Mouse (Mus musculus) neural tube, embryonic 13.5 days (tissue): ENCODE data around the gene St3gal4. TPM values are rescaled to one million over a fixed set of nuclear protein-coding genes. Genes with fewer than 3 reads are reported as not detected.

ENCODE experiments used
- ATAC-seq: fragments of 200-750 bp; cut with Nextera tagmentation; 2 replicates; pipeline ENCODE4 v1.8.0; 2017; ENCODE audit warnings: low read depth, mild to moderate bottlenecking, moderate TSS enrichment, moderate library complexity
- H3K27ac ChIP-seq: fragments of 300-500 bp; sonication (generic); replicated peaks from 2 replicates; pipeline ENCODE4 v1.5.1; 2015; ENCODE audit warnings: moderate library complexity, mild to moderate bottlenecking, inconsistent platforms
- H3K27me3 ChIP-seq: fragments of 300-500 bp; sonication (generic); 2 replicates; pipeline ENCODE4 v1.6.1; 2015; ENCODE audit warnings: mild to moderate bottlenecking, inconsistent platforms
- H3K36me3 ChIP-seq: fragments of 300-500 bp; sonication (generic); 2 replicates; pipeline ENCODE4 v1.6.1; 2015; ENCODE audit warnings: mild to moderate bottlenecking, inconsistent platforms
- H3K4me1 ChIP-seq: fragments of 300-500 bp; sonication (generic); replicated peaks from 2 replicates; pipeline ENCODE4 v1.6.1; 2015; ENCODE audit warnings: inconsistent platforms
- H3K4me2 ChIP-seq: fragments of 300-500 bp; sonication (generic); 2 replicates; pipeline ENCODE4 v1.6.1; 2015; ENCODE audit warnings: inconsistent platforms, mild to moderate bottlenecking, moderate library complexity
- H3K4me3 ChIP-seq: fragments of 300-500 bp; sonication (generic); 2 replicates; pipeline ENCODE4 v1.5.1; 2015; ENCODE audit warnings: mild to moderate bottlenecking, inconsistent platforms
- H3K9ac ChIP-seq: fragments of 300-500 bp; sonication (generic); 2 replicates; pipeline ENCODE4 v1.6.1; 2015; ENCODE audit warnings: moderate library complexity, mild to moderate bottlenecking, inconsistent platforms
- H3K9me3 ChIP-seq: fragments of 300-500 bp; sonication (generic); 2 replicates; pipeline ENCODE4 v1.6.1; 2016; ENCODE audit warnings: inconsistent platforms
- WGBS: fragments of 180-500 bp; shearing (Covaris S2); methylation state at CpG from one replicate; pipeline ENCODE4 v1.1.7; 2015; 5-methylcytosine and 5-hydroxymethylcytosine counted together
- polyA plus RNA-seq: library from polyadenylated mRNA; unstranded; fragments of >200 nt; fragmentation: Nextera tagmentation; extraction: Ambion mirVana; gene quantifications from 2 replicates; pipeline ENCODE4 v1.2.1, GENCODE M21; 2015

The St3gal4 gene
- polyA plus RNA-seq, 1 experiment from 2014 or later: 7.6 TPM

DNA sequence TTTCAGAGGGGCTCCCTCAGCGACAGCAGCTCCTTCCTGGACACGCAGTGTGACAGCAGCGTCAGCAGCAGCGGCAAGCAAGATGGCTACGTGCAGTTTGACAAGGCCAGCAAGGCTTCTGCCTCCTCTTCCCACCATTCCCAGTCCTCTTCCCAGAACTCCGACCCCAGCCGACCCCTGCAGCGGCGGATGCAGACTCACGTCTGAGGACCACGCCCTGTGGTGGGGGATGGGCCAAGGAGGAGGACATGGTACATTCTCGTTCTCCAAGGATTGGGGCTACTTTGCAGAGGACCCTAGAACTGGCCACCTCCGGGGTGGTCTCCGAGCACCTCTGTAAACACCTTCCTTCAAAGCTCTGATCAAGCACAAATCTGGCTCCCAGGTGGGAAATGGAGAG, 84.0 kb downstream of the St3gal4 start:
- H3K4me2 ChIP-seq: no peak overlapping the region
- 0 out of 2 replicates have a peak, but pooled peaks cover 3% of the 10 kb centered on the region for H3K9me3 ChIP-seq
- no peaks in the 10 kb centered on the region; the same call in 1 of the 2 replicates for H3K4me1 ChIP-seq
- no peak overlapping the region for H3K27ac ChIP-seq
- no peak overlapping the region for H3K9ac ChIP-seq
- ATAC-seq: no peak
- H3K4me3 ChIP-seq: no peak overlapping the region
- 62% methylated on average over 14 of the region's 14 CpGs for WGBS
- no peaks in the 10 kb centered on the region for H3K36me3 ChIP-seq
- no peaks in the 10 kb centered on the region for H3K27me3 ChIP-seq

DNA sequence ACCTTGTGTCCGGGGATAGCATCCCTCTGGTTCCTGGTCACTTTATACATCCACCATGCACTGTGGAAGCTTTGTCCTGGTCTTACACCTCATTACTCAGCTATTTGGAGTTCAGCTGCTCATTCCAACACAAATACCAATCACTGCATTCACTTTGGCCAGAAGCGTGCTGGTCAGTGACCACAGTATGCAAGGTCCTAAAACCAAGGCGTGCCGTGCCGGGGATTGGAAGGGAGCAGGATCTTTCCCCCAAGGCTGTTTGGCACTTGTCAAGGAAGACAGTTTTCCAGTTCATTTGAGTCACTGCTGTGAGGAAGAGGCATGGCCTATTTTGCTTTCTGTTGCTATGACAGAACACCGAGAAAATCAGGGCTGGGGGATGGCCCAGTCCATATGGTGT, 86.6 kb downstream of the St3gal4 start:
- H3K9me3 ChIP-seq: 0 out of 2 replicates have a peak, but pooled peaks cover 2% of the 10 kb centered on the region
- no peaks in the 10 kb centered on the region for H3K27me3 ChIP-seq
- H3K9ac ChIP-seq: no peak overlapping the region
- 55% methylated on average over 6 of the region's 6 CpGs for WGBS
- no peak for ATAC-seq
- H3K4me3 ChIP-seq: no peak overlapping the region
- no peaks in the 10 kb centered on the region; the same call in 1 of the 2 replicates for H3K4me1 ChIP-seq
- no peak overlapping the region for H3K27ac ChIP-seq
- 0 out of 2 replicates have a peak, but pooled peaks cover 3% of the 10 kb centered on the region for H3K36me3 ChIP-seq
- no peak overlapping the region for H3K4me2 ChIP-seq

DNA sequence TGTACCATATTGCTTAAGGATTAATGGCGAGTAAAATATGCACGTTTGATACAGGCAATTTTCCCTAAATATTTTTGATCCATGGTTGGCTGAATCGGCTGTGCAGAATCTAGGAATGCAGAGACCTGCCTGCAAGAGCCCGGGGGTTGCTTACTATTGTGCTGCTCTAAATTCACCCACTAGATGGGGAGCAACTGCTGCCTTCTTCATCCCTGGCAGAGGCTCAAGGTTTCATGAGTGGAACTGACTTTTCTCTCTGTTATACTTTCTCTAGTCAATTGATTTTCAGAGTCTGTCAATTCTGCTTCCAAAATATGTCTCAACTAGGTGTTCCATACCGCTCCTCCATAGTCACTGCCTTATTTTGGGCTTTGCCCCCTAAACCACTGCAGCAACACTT, 88.2 kb downstream of the St3gal4 start:
- 0 out of 2 replicates have a peak, but pooled peaks cover 3% of the 10 kb centered on the region for H3K36me3 ChIP-seq
- no peak for ATAC-seq
- H3K4me3 ChIP-seq: no peak overlapping the region
- WGBS: 86% methylated on average over 5 of the region's 5 CpGs
- no peak overlapping the region for H3K27ac ChIP-seq
- H3K4me2 ChIP-seq: no peak overlapping the region
- no peak overlapping the region for H3K9ac ChIP-seq
- H3K27me3 ChIP-seq: 0 out of 2 replicates have a peak, but pooled peaks cover 3% of the 10 kb centered on the region
- no peaks in the 10 kb centered on the region; the same call in 1 of the 2 replicates for H3K4me1 ChIP-seq
- no peaks in the 10 kb centered on the region for H3K9me3 ChIP-seq

DNA sequence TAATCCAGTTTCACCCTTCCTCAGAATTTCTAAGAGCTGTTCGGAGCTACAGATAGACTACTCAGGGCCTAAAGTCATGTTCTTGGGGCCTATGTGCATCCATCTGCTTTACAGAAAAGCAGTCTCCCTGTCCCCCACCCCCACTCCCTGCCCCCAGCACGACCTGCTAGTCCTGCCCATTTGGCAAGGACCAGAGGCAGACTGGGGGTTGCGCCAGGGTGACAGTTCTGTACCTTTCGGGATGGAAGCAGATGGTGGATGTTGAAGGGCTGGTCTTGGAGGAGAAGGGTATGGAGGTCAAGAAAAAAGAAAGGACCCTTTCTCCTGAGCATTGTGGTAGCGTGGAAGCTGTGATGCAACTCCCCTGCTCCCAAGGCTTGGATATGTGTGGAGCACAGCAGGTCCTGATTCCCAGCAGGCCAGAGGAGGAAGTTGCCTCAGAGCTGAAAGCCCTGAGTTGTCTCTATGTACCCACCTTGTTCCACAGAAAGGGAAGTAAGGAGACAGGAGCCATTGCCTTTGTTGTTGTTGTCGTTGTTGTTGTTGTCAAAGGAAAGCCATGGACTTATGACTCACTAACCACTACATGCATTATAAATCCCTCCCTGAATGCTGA, 91.6 kb downstream of the St3gal4 start:
- Histone ChIP-seq H3K36me3 (0 out of 2 replicates have a peak, but pooled peaks cover 3% of the 10 kb centered on the region), H3K4me3 (no peak overlapping the region), H3K4me1 (peaks cover 13% of the 10 kb centered on the region), H3K9ac (no peak overlapping the region), H3K4me2 (no peak overlapping the region), H3K27ac (no peak overlapping the region), H3K9me3 (no peaks in the 10 kb centered on the region), H3K27me3 (peaks cover 17% of the 10 kb centered on the region; the same call in 1 of the 2 replicates)
- no peak for ATAC-seq
- 79% methylated on average over 6 of the region's 6 CpGs for WGBS

DNA sequence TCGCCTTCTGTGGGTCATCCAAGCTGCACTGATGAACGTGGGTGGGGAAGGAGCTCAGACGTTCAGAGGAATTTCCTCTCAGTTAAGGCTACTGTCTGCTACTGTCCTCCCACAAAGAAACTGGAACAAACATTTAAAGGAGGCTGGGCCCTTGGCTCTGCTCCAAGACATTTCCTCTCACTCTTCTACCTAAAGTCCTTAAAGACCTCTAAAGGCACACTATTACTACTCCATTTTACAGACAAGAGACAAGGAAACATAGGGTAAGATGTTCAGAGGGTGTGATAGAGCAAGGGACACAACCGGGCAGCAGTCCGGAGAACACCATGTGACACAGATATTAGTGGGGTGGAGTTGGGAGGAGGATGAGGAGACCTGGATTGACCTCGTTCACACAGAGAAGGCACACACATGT, 92.2 kb downstream of the St3gal4 start:
- H3K36me3 ChIP-seq: 0 out of 2 replicates have a peak, but pooled peaks cover 3% of the 10 kb centered on the region
- no peak overlapping the region for H3K4me3 ChIP-seq
- H3K9ac ChIP-seq: no peak overlapping the region
- H3K4me2 ChIP-seq: no peak overlapping the region
- WGBS: 58% methylated on average over 6 of the region's 6 CpGs
- H3K27me3 ChIP-seq: peaks cover 17% of the 10 kb centered on the region; the same call in 1 of the 2 replicates
- no peak for ATAC-seq
- H3K9me3 ChIP-seq: no peaks in the 10 kb centered on the region
- no peak overlapping the region for H3K27ac ChIP-seq
- H3K4me1 ChIP-seq: peaks cover 13% of the 10 kb centered on the region

DNA sequence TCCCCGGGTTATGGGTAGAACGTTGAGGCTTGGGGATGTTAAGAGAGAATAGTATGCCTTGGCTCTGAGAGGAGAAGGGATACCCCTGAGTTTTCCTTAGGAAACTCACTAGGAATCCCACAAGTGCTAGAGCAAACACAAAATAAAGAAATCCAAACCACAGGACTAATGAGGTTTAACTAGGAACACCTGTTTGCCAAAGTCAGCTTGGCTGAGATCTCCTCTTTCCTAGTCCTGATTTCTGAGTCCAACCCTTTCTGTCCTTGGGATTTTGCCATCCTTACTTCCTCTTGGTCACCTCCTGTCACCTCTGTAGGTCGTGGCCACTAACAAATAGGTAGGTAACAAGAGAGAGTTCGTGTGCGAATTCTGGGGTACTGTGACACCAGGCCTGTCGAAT, 92.8 kb downstream of the St3gal4 start:
- ATAC-seq: no peak
- 88% methylated on average over 6 of the region's 6 CpGs for WGBS

DNA sequence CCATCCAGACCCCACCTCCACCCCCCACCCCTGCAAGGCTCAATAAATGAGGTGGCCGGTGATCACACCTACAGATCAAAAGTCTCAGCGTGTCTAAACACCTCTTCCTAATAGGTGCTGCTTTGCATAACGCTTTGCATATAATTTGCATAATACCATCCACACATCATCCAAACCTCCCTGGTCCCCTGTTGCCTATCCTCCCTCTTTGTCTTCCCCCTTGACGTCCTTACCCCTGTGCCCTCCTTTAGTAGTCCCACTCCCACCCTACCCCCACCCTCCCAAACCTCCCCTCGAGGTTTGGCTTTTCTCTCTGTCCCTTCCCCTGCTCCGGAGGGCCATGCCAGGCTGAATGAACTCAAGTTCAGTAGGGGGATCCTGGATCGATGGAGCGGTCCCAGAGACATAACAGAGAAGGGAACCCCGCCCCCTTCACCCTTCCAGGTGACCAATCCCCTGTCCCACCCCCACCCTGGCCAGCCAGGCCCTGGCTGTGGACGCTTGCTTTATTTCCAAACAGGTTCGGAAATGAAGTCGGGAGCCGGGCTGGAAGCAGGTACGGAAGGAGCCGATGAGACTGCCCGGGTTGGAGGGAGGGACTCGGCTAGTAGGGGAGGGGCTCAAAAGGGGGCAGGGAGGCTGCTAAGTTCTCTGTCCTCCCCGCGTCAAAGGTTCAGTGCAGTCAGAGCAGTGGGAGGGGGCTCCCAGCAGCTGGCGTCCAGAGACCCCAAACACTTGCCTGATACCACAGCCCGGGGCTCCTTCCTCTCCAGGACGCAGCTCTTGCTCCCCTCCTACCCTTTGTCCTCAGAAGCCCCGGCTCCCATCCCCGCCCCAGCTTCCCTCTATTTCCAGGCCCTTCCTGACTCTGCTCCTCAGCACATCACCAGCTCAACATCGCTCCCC, 94.2 kb downstream of the St3gal4 start:
- WGBS: 2% methylated on average over 25 of the region's 25 CpGs
- H3K4me2 ChIP-seq: peak overlapping the region; percentile 55
- peak overlapping the region; percentile 64 for H3K9ac ChIP-seq
- 0 out of 2 replicates have a peak, but pooled peaks cover 3% of the 10 kb centered on the region for H3K36me3 ChIP-seq
- peaks cover 21% of the 10 kb centered on the region for H3K4me1 ChIP-seq
- peak; percentile 45 for ATAC-seq
- peak overlapping the region; percentile 27 for H3K4me3 ChIP-seq
- no peaks in the 10 kb centered on the region for H3K9me3 ChIP-seq
- H3K27me3 ChIP-seq: peaks cover 17% of the 10 kb centered on the region; the same call in 1 of the 2 replicates
- H3K27ac ChIP-seq: no peak overlapping the region

More for the DNA sequence above, 92.8 kb downstream of the St3gal4 start:
- H3K4me3 ChIP-seq: no peak overlapping the region
- H3K27ac ChIP-seq: no peak overlapping the region
- 0 out of 2 replicates have a peak, but pooled peaks cover 3% of the 10 kb centered on the region for H3K36me3 ChIP-seq
- peaks cover 17% of the 10 kb centered on the region; the same call in 1 of the 2 replicates for H3K27me3 ChIP-seq
- peaks cover 13% of the 10 kb centered on the region for H3K4me1 ChIP-seq
- no peak overlapping the region for H3K4me2 ChIP-seq
- H3K9me3 ChIP-seq: no peaks in the 10 kb centered on the region
- no peak overlapping the region for H3K9ac ChIP-seq

DNA sequence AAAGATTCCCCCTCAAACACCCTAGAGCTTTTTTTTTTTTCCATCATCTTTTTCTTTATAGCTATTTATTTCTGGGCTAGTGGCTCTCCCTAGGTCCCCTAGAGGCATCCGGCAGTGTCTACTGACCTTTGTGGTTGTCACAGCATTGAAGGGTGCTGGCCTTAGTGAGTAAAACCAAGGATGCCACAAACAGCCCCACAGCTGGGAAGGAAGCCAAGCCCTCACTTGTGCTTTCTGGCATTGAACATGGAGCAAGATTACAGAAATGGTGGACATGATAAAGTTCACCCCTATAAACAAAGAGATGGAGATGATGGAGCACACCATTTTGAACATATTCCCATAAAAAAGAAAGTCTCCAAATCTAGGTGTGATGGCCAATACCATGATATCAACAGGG, 97.3 kb downstream of the St3gal4 start:
- no peak overlapping the region for H3K4me2 ChIP-seq
- H3K9me3 ChIP-seq: no peaks in the 10 kb centered on the region
- H3K4me3 ChIP-seq: no peak overlapping the region
- no peak overlapping the region for H3K27ac ChIP-seq
- H3K9ac ChIP-seq: no peak overlapping the region
- H3K4me1 ChIP-seq: peaks cover 51% of the 10 kb centered on the region
- WGBS: 95% methylated on average over 1 of the region's 1 CpGs
- H3K27me3 ChIP-seq: peaks cover 17% of the 10 kb centered on the region; the same call in 1 of the 2 replicates
- ATAC-seq: no peak
- H3K36me3 ChIP-seq: no peaks in the 10 kb centered on the region

DNA sequence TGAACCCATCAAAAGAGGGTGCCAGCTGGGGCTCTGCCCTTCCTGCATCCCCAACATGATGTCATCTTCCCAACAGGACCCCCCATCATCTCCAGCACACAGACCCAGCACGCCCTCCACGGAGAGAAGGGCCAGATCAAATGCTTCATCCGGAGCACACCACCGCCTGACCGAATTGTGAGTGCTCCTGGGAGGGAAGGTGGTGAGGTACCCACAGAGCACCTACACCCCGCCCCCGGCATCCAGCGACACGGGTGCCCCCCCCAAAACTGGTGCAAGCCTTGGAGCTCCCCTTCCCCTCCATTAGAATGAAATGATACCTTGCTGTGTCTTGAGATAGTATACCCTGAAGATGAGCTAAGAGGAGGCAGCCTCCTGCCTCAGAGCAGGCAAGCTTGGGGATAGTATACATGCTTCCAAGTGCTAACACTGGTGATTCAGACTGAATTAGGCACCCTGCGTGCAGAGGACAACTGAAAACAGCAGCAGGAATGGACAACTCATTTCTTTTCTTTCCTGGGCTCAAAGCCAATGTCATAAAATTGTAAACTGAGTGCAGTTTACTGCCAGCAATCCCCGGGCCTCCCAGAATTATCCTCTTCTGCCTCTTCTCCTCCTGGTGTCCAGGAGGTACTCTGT, 98.9 kb downstream of the St3gal4 start:
- 38% methylated on average over 11 of the region's 11 CpGs for WGBS
- no peaks in the 10 kb centered on the region for H3K9me3 ChIP-seq
- no peak overlapping the region for H3K27ac ChIP-seq
- peaks cover 48% of the 10 kb centered on the region for H3K4me1 ChIP-seq
- H3K4me3 ChIP-seq: no peak overlapping the region
- H3K27me3 ChIP-seq: peaks cover 9% of the 10 kb centered on the region; the same call in 1 of the 2 replicates
- no peaks in the 10 kb centered on the region for H3K36me3 ChIP-seq
- no peak for ATAC-seq
- H3K4me2 ChIP-seq: no peak overlapping the region
- 0 out of 2 replicates have a peak overlapping the region, but pooled peaks have one; percentile 34 for H3K9ac ChIP-seq

DNA sequence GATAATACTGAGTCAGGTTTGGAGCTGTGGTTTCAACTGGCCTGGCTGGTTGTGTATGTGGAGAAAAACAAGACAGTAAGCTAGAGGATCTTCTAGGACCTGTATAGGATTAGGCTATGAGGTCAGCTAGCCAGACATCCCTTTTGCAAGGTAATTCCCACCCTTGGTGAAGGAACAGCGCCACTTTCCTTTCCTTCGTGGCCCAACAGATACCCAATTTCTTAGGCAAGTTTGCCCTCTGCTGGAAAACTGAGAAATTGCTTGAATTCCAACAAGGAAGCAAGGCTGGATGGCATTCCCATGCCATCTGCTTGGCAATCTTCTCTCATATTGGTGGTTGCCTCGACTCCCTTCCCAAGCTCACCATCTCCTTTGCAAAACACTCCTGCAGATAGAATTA, 99.7 kb downstream of the St3gal4 start:
- H3K4me3 ChIP-seq: no peak overlapping the region
- no peak overlapping the region for H3K9ac ChIP-seq
- no peaks in the 10 kb centered on the region for H3K36me3 ChIP-seq
- H3K9me3 ChIP-seq: no peaks in the 10 kb centered on the region
- peak; percentile 61 for ATAC-seq
- 8% methylated on average over 3 of the region's 3 CpGs for WGBS
- H3K27me3 ChIP-seq: peaks cover 9% of the 10 kb centered on the region; the same call in 1 of the 2 replicates
- H3K4me2 ChIP-seq: no peak overlapping the region
- no peak overlapping the region for H3K27ac ChIP-seq
- H3K4me1 ChIP-seq: peaks cover 41% of the 10 kb centered on the region

DNA sequence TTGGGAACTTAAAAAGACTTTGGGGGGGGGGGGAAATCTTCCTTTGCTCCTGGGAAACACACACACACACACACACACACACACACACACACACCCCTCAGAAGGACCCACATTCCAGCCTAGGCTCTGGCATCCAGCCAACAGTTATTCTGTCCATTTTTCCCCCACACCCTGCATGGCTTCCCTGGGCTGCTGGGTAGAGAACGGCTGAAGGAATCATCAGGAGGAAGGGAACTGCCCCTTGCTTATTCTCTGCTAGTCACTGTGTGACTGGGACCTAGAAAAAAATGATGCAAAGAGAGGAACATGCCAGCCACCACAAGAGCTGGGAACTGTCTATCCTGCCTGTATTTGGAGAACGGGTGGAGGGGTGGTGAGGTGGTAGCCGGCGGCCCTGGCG, 101.0 kb downstream of the St3gal4 start:
- H3K4me1 ChIP-seq: peaks cover 40% of the 10 kb centered on the region
- no peaks in the 10 kb centered on the region for H3K27me3 ChIP-seq
- WGBS: 48% methylated on average over 5 of the region's 5 CpGs
- no peak overlapping the region for H3K4me3 ChIP-seq
- no peak overlapping the region for H3K9ac ChIP-seq
- no peak overlapping the region for H3K27ac ChIP-seq
- no peaks in the 10 kb centered on the region for H3K9me3 ChIP-seq
- peak overlapping the region; percentile 38; the same call in 1 of the 2 replicates for H3K4me2 ChIP-seq
- 0 out of 2 replicates have a peak, but pooled peaks have one; percentile 28 for ATAC-seq
- no peaks in the 10 kb centered on the region for H3K36me3 ChIP-seq
